Mouse (Mus musculus) liver, embryonic 11.5 days (tissue): ENCODE measurements at regions not wholly inside any gene's neighbourhood (a gene's known extent, or its start where the extent isn't known, plus 50 kb on each side); places are given as distances from the start of the nearest gene placed in this dataset.

Experiments
- ATAC-seq: fragments of 200-750 bp; cut with Nextera tagmentation; replicated peaks from 2 replicates; pipeline ENCODE4 v1.8.0; 2017; ENCODE audit warnings: moderate number of reproducible peaks, mild to moderate bottlenecking, moderate TSS enrichment, moderate library complexity; ENCODE audit not compliant: low FRiP score
- DNase-seq: peaks from one replicate; pipeline ENCODE4 v3.0.0-alpha.2; 2017; ENCODE audit warnings: low spot score
- H3K27ac ChIP-seq: fragments of 300-500 bp; sonication (generic); 2 replicates; pipeline ENCODE4 v1.5.1; 2014; ENCODE audit warnings: mild to moderate bottlenecking, low read depth, low read length, control low read depth
- H3K27me3 ChIP-seq: fragments of 300-500 bp; sonication (generic); replicated peaks from 2 replicates; pipeline ENCODE4 v1.6.1; 2014; ENCODE audit warnings: low read length, mixed read lengths; ENCODE audit not compliant: control insufficient read depth, insufficient read depth
- H3K36me3 ChIP-seq: fragments of 300-500 bp; sonication (generic); 2 replicates; pipeline ENCODE4 v1.6.1; 2014; ENCODE audit warnings: mild to moderate bottlenecking, low read length, moderate library complexity, mixed read lengths; ENCODE audit not compliant: control insufficient read depth, insufficient read depth
- H3K4me1 ChIP-seq: fragments of 300-500 bp; sonication (generic); replicated peaks from 2 replicates; pipeline ENCODE4 v1.6.1; 2014; ENCODE audit warnings: low read length, mixed read lengths; ENCODE audit not compliant: control insufficient read depth, insufficient read depth
- H3K4me2 ChIP-seq: fragments of 300-500 bp; sonication (generic); 2 replicates; pipeline ENCODE4 v1.6.1; 2014; ENCODE audit warnings: mild to moderate bottlenecking, control low read depth, moderate library complexity
- H3K4me3 ChIP-seq: fragments of 300-500 bp; sonication (generic); 2 replicates; pipeline ENCODE4 v1.5.1; 2014; ENCODE audit warnings: low read depth, low read length, control low read depth
- H3K9ac ChIP-seq: fragments of 300-500 bp; sonication (generic); 2 replicates; pipeline ENCODE4 v1.6.1; 2014; ENCODE audit warnings: low read depth, low read length, control low read depth
- H3K9me3 ChIP-seq: fragments of 300-500 bp; sonication (generic); 2 replicates; pipeline ENCODE4 v1.6.1; 2016; ENCODE audit warnings: low read length, inconsistent platforms, mixed read lengths; ENCODE audit not compliant: control insufficient read depth
- WGBS: fragments of 180-500 bp; shearing (Covaris S2); extraction: QIAGEN DNeasy Blood & Tissue Kit; methylation state at CpG from one replicate; pipeline ENCODE4 v1.1.7; 2014; 5-methylcytosine and 5-hydroxymethylcytosine counted together

DNA sequence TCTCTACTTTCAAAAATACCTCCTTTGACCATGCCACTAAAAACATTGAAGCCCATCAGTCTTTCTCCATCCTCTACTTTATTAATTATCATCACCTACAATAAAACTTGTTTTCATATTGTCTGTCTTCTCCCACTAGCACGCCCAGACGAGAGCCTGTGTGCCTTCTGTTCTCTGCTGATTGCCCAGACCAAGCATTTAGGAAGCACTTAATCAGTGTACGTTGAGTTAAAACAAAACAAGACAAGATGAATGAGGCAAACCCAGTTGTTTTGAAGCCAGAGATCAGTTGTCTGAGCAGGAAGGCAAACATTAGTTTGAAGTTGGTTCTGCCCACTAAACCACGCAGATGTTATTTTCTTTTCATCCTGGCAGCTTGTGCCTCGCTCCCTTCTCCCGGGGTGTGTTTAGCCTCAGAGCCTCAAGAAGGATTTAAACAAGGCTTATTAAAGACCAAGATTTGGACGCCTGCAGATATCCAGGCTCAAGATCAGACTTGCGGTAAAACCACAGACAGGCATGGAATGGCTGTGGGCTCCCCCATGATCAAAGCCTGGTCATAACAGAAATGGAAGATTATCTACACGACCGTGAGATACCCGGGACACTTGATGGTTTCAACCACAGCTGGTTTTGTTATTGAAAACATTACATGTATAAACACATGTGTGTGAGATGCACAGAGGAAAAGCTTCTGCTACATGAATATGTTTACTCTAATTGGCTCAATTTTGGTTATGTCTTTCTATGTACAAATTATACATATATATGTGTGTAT is 123.1 kb upstream of the Thbs1 start:
- 53% methylated on average over 11 of the region's 11 CpGs for WGBS
- Histone ChIP-seq H3K27ac (no peak overlapping the region), H3K9me3 (no peaks in the 10 kb centered on the region), H3K4me3 (no peak overlapping the region), H3K27me3 (no peaks in the 10 kb centered on the region), H3K9ac (no peak overlapping the region), H3K36me3 (no peaks in the 10 kb centered on the region), H3K4me2 (no peak overlapping the region), H3K4me1 (no peaks in the 10 kb centered on the region)
- DNase-seq (no peak), ATAC-seq (no peak)

DNA sequence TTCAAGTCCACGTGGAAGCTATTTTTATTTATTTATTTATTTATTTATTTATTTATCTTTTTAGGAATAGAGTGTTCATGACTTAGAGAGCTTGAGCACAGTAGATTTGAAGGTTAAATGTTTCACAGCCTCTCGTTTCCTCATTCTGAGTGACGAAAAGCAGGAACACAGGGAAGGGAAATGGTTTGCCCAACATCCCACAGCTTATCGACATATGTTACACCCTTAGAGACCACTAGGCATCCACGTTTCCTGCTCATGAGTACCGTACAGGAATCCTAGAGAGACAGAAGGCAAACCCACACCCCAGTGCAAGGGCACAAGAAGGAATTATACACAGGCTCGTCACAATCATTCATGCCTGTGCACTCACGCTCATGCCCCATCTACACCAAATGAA is 122.5 kb upstream of the Thbs1 start:
- WGBS = 50% methylated on average over 8 of the region's 8 CpGs
- DNase-seq = no peak
- no peaks in the 10 kb centered on the region for H3K36me3 ChIP-seq
- H3K4me2 ChIP-seq = no peak overlapping the region
- H3K27ac ChIP-seq = no peak overlapping the region
- no peak overlapping the region for H3K9ac ChIP-seq
- H3K9me3 ChIP-seq = no peaks in the 10 kb centered on the region
- no peaks in the 10 kb centered on the region for H3K27me3 ChIP-seq
- ATAC-seq = no peak
- no peak overlapping the region for H3K4me3 ChIP-seq
- H3K4me1 ChIP-seq = no peaks in the 10 kb centered on the region

DNA sequence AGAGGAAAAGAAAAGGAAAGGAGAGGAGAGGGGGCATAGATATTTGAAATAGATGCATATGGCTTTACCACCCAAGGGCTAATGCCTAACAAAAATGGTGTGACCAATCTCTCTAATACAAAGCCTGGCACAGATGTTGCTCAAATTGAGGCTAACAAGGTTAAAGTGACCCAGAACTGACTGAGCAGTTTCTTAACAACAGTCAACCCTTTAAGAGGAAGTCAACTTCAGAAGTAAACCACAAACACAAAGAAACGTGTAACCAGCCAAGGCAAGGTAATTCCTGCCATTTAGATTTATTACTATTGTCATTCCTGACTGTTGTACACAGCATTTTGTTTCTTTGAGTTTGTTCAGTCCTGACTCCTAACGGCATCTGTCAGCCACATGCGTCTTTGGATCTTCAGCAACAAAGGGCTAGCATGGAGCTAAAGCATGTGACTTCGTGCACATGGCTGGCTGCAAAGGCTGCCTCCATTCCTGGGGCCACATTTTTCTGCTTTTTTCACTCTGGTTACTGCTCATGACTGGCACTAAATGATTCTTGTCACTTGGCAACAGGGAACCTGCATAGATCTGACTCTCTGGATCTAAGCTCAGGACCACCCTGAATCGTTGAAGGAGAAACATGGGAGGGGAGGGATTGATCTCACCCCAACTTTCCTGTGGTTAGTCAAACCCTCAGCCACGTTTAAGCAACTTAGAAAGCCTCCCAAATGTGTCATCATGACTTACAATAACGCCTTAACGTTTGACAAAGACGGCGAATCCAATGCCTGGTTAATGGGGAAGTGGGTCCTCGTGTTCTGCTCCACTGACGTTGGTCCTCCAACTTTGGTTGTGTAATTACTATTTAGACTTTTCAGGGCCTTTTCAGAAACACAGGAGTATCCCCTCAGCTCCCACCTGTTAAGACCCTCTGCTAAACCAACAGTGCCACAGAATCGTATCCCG is 115.3 kb upstream of the Thbs1 start:
- ATAC-seq (no peak), DNase-seq (no peak)
- Histone ChIP-seq H3K27ac (no peak overlapping the region), H3K27me3 (no peaks in the 10 kb centered on the region), H3K4me2 (no peak overlapping the region), H3K9me3 (no peaks in the 10 kb centered on the region), H3K9ac (no peak overlapping the region), H3K4me3 (no peak overlapping the region), H3K36me3 (no peaks in the 10 kb centered on the region), H3K4me1 (no peaks in the 10 kb centered on the region)
- WGBS = 65% methylated on average over 14 of the region's 14 CpGs

DNA sequence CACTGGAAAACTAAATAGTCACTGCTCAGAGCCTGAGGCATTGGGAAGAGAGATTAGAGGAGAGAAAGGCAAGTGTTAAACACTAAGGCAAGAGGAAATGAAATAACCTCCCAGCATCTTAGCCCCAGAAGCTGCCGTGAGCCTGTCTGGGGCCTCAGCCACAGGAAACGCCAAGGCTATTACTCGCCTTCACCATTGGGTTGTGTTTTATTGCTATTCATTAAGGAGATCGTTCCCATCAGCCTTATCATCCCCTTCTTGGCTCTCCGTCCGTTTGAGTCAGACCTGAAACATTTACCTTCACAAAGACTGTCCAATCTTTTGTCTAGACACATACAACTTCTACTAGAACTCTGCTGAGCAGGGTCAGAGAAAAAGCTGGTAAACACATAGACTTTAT is 112.0 kb upstream of the Thbs1 start:
- Histone ChIP-seq H3K4me2 (no peak overlapping the region), H3K4me1 (no peaks in the 10 kb centered on the region), H3K9ac (no peak overlapping the region), H3K27ac (no peak overlapping the region), H3K36me3 (no peaks in the 10 kb centered on the region), H3K9me3 (no peaks in the 10 kb centered on the region), H3K4me3 (no peak overlapping the region), H3K27me3 (no peaks in the 10 kb centered on the region)
- WGBS = 28% methylated on average over 6 of the region's 6 CpGs
- DNase-seq (no peak), ATAC-seq (no peak)

DNA sequence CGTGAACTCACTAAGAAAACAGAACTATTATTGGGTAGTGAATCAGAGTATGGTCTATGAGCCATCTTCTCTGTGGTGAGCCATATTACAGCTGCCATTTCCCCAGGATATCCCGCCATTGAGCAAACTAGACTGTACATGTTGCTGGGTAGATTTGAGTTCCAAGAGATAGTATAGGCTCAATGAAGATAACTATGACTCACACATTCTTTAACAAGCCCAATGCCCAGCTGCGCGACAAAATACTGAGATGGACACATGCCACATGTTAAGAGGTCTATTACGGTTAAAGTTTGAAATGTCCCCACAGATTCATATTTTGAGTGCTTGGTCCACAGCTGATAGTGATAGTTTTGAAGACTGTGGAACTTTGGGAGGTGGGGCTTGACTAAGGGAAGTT is 107.5 kb upstream of the Thbs1 start:
- Histone ChIP-seq H3K4me1 (no peaks in the 10 kb centered on the region), H3K27ac (no peak overlapping the region), H3K27me3 (no peaks in the 10 kb centered on the region), H3K4me2 (no peak overlapping the region), H3K36me3 (no peaks in the 10 kb centered on the region), H3K4me3 (no peak overlapping the region), H3K9me3 (no peaks in the 10 kb centered on the region), H3K9ac (no peak overlapping the region)
- WGBS = 81% methylated on average over 5 of the region's 5 CpGs
- no peak for ATAC-seq
- DNase-seq = no peak

DNA sequence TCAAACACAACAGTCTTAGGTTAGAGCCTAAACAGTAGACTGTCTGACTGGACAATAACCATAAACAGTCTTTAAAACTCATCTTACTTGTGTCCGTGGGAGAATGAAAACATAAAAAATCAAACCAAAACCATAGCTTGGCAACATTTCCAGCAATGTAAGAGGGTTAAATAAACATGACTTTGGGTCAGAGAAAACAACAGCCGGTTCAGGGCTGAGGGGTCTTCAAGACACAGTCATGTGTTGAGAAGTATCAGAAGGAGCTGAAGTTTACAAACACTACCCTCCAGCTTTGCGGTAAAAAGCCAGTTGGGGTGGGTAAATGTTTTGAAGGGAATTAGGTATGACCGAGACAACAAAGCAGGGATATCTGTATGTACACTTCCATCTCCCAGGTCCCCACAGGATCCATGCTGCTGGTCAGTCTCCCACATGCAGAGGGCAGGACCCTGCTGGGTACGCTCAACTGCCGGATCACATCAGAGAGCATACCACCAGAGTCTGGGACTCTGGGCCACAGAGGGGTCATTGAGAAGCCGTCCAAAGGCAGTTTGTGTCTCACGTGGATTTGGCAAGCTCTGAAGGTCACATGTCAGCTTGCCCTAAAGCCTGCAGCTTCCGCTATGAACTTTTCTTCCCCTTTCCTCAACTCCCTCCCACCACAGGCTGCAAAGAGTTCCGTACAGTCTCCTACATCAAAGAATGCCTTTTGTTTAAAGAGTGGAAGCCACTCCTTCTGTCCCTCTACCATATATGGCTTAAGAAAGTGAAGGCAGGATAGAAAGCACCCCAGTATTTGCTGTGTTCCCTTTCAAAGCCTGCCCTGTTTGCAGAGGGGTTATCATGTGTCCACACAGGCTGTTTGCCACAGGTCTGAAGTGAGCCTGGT is 103.9 kb upstream of the Thbs1 start:
- H3K9ac ChIP-seq = 0 out of 2 replicates have a peak overlapping the region, but pooled peaks have one; percentile 39
- 0 out of 2 replicates have a peak overlapping the region, but pooled peaks have one; percentile 5 for H3K4me2 ChIP-seq
- H3K4me1 ChIP-seq = no peaks in the 10 kb centered on the region
- peak overlapping the region; percentile 45; the same call in 1 of the 2 replicates for H3K27ac ChIP-seq
- ATAC-seq = peak; percentile 73
- H3K27me3 ChIP-seq = no peaks in the 10 kb centered on the region
- WGBS = 42% methylated on average over 10 of the region's 10 CpGs
- H3K9me3 ChIP-seq = no peaks in the 10 kb centered on the region
- no peak overlapping the region for H3K4me3 ChIP-seq
- DNase-seq = peak; percentile 43
- H3K36me3 ChIP-seq = no peaks in the 10 kb centered on the region

DNA sequence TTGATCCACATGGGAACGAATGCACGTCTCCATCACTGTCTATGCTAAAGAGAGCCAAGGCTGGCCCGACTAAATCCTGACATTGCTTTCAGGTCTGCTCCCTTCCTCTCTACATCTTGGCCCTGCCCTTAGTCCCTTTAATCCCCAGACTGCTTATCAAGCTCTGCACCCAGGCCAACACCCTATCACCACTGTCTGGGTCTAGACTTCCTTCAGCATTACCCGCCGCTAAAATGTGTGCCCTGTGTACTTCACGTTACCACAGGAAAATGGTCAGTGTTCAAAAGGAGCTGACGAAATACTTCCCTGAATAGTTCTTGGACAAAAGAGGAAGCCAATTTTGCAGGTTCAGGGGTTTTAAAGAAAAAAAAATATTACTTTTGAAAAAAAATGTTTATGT is 100.0 kb upstream of the Thbs1 start:
- H3K4me2 ChIP-seq = no peak overlapping the region
- no peak for ATAC-seq
- no peak overlapping the region for H3K4me3 ChIP-seq
- no peaks in the 10 kb centered on the region for H3K9me3 ChIP-seq
- no peak overlapping the region for H3K27ac ChIP-seq
- DNase-seq = no peak
- no peaks in the 10 kb centered on the region for H3K4me1 ChIP-seq
- WGBS = 57% methylated on average over 7 of the region's 7 CpGs
- no peak overlapping the region for H3K9ac ChIP-seq
- H3K36me3 ChIP-seq = no peaks in the 10 kb centered on the region
- no peaks in the 10 kb centered on the region for H3K27me3 ChIP-seq

DNA sequence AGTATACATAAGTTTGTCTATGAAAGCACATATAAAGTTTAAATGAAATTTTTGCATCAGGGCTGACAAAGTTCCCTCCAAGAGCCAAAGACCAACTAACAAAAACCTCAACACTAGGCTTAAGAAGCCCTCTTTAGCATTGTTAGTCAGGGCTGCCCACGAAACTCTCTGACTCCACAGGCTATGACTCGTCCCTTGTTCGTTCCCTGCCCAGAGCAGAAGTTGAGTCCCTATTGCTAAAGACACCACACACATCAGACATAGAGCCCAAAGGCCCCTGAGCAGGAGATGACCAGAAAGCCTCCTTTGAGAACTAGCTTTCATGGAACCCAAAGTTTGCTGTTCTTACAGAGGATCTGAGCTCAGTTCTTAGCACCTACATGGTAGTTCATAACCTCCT is 99.5 kb upstream of the Thbs1 start:
- 56% methylated on average over 3 of the region's 3 CpGs for WGBS

More for the DNA sequence above, 99.5 kb upstream of the Thbs1 start:
- no peaks in the 10 kb centered on the region for H3K36me3 ChIP-seq
- no peak overlapping the region for H3K4me3 ChIP-seq
- DNase-seq (no peak), ATAC-seq (no peak)
- H3K9ac ChIP-seq = no peak overlapping the region
- H3K27me3 ChIP-seq = no peaks in the 10 kb centered on the region
- no peak overlapping the region for H3K4me2 ChIP-seq
- H3K4me1 ChIP-seq = no peaks in the 10 kb centered on the region
- no peaks in the 10 kb centered on the region for H3K9me3 ChIP-seq
- no peak overlapping the region for H3K27ac ChIP-seq
